In genomic region chr14:41090777-41091176, GRCm38 (mm10) we compare ENCODE assay signal across 9 mouse cellular contexts. TPM values are rescaled to one million over a fixed set of nuclear protein-coding genes. Genes with fewer than 3 reads are reported as not detected.
DNase-seq lines count a peak whose midpoint lies in the region; ATAC-seq and TF ChIP-seq lines count a peak whose summit lies in the region.
"Had no signal": no experiment of that assay in that cellular context is flagged by ENCODE, and none has a peak within 500 bp of the region (broad histone marks: within the 10 kb centered on the region; RNA-seq: fewer than 3 reads in every experiment).

No protein-coding gene starts in this region.

- intact Hi-C loops in left cerebral cortex, adult 2 months (cut with DNase I), result no loop called here

- H3K27ac ChIP-seq in left cerebral cortex, adult 2 months, result no peak overlapping the region
- no peak overlapping the region for H3K27ac ChIP-seq in liver, embryonic 11.5 days (ENCODE audit: low read depth, low read length)

- peak; percentile 15 to 57 for DNase-seq in adrenal gland, adult (ENCODE audit: inconsistent age in 2 of 2, low spot score in 1 of 2)
- DNase-seq in adrenal gland, adult 8-10 months, result no peak
- no peak for DNase-seq in left cerebral cortex, adult 2 months (ENCODE audit: extremely low spot score in 1 of 2, low spot score in 2 of 2)
- DNase-seq in left cerebral cortex, adult 11 months (ENCODE audit: low spot score), result no peak
- DNase-seq in c-Kit-negative CD71-positive TER-119-positive erythroid progenitor cells, embryonic 14.5 days (ENCODE audit: low read depth, low spot score), result peak; percentile 6
- no peak for DNase-seq in liver, embryonic 11.5 days (ENCODE audit: low spot score)
- no peak for DNase-seq in layer of hippocampus, postnatal 14 days (ENCODE audit: low spot score in 2 of 2)

- H3K9ac ChIP-seq in liver, embryonic 11.5 days (ENCODE audit: low read depth, low read length), result no peak overlapping the region

- H3K4me1 ChIP-seq in liver, embryonic 11.5 days (replicated peaks; ENCODE audit: control insufficient read depth, insufficient read depth, low read length), result no peaks in the 10 kb centered on the region

- no peaks in the 10 kb centered on the region for H3K36me3 ChIP-seq in liver, embryonic 11.5 days (ENCODE audit: control insufficient read depth, insufficient read depth, low read length)

- peak; percentile 51; the same call in 1 of the 2 replicates for ATAC-seq in liver, embryonic 11.5 days (replicated peaks; ENCODE audit: low FRiP score)
- ATAC-seq in monocyte, adult 5-6 weeks (replicated peaks; ENCODE audit: insufficient number of reproducible peaks, low FRiP score, low TSS enrichment, poor library complexity, severe bottlenecking), result no peak

- no peaks in the 10 kb centered on the region for H3K27me3 ChIP-seq in liver, embryonic 11.5 days (replicated peaks; ENCODE audit: control insufficient read depth, insufficient read depth, low read length)

- no peaks in the 10 kb centered on the region for H3K9me3 ChIP-seq in liver, embryonic 11.5 days (ENCODE audit: control insufficient read depth, low read length)

- H3K4me3 ChIP-seq in left cerebral cortex, adult 2 months, result no peak overlapping the region
- no peak overlapping the region for H3K4me3 ChIP-seq in liver, embryonic 11.5 days (ENCODE audit: low read depth, low read length)

- H3K4me2 ChIP-seq in liver, embryonic 11.5 days, result no peak overlapping the region

- WGBS in liver, embryonic 11.5 days, result 44% methylated on average over 8 of the region's 8 CpGs

- TF ChIP-seq CTCF in left cerebral cortex, adult 2 months (IDR thresholded peaks at IDR 0.05), result peak; percentile 62

RNA-seq across cellular contexts. Expression of gene Mat1a, which starts 14.1 kb away (rescaled TPM):
- 1 to 10 TPM in 1 of 4 experiments, under 1 TPM in 1, not detected in 2; 0.70 to 1.0 TPM for total RNA-seq in adrenal gland, adult 8-10 months (2022)
- not detected for total RNA-seq in left cerebral cortex, adult 2 months (2021)
- polyA plus RNA-seq in liver, embryonic 11.5 days (2014; fragmentation: Nextera tagmentation; extraction: Ambion mirVana), result 0.05 and 0.19 TPM in 2 replicates
- total RNA-seq in monocyte, adult 5-6 weeks (2017), result not detected in 3 replicates
- total RNA-seq in layer of hippocampus, postnatal 14 days (2021), result not detected
- polyA plus RNA-seq: C2C12 had no signal

RNA-seq across cellular contexts. Expression of gene Dydc1, which starts 18.1 kb away (rescaled TPM):
- under 1 TPM in 1 of 4 experiments, not detected in 3; 0.37 TPM for total RNA-seq in adrenal gland, adult 8-10 months (2022)
- not detected for total RNA-seq in left cerebral cortex, adult 2 months (2021)
- polyA plus RNA-seq in liver, embryonic 11.5 days (2014; fragmentation: Nextera tagmentation; extraction: Ambion mirVana), result not detected in 2 replicates
- total RNA-seq in monocyte, adult 5-6 weeks (2017), result not detected in 3 replicates
- total RNA-seq in layer of hippocampus, postnatal 14 days (2021), result not detected
- polyA plus RNA-seq: C2C12 had no signal

RNA-seq across cellular contexts. Expression of gene Dydc2, which starts 21.8 kb away (rescaled TPM):
- total RNA-seq in adrenal gland, adult 8-10 months (2022), result 1 to 10 TPM in 3 of 4 experiments, under 1 TPM in 1; 0.93 to 2.4 (median 1.6) TPM
- total RNA-seq in left cerebral cortex, adult 2 months (2021), result 1 to 10 TPM in 1 of 2 experiments, under 1 TPM in 1; 0.75 to 1.2 TPM
- polyA plus RNA-seq in liver, embryonic 11.5 days (2014; fragmentation: Nextera tagmentation; extraction: Ambion mirVana), result not detected in 2 replicates
- total RNA-seq in monocyte, adult 5-6 weeks (2017), result not detected in 3 replicates
- total RNA-seq in layer of hippocampus, postnatal 14 days (2021), result 1 to 10 TPM in 1 of 2 experiments, under 1 TPM in 1; 0.98 to 1.3 TPM

RNA-seq across cellular contexts. Expression of gene Sftpa1, which starts 40.8 kb away (rescaled TPM):
- 1 to 10 TPM in 1 of 4 experiments, under 1 TPM in 3; 0.18 to 1.0 (median 0.44) TPM for total RNA-seq in adrenal gland, adult 8-10 months (2022)
- not detected for total RNA-seq in left cerebral cortex, adult 2 months (2021)
- polyA plus RNA-seq in liver, embryonic 11.5 days (2014; fragmentation: Nextera tagmentation; extraction: Ambion mirVana), result not detected in 2 replicates
- total RNA-seq in monocyte, adult 5-6 weeks (2017), result not detected in 3 replicates
- not detected for total RNA-seq in layer of hippocampus, postnatal 14 days (2021)
- polyA plus RNA-seq: C2C12 had no signal

Comparison
In these comparisons a context has a peak if more than half of its experiments do, and no peak if none do; other contexts are left out.
1. DNase-seq: peak in adrenal gland, adult (2 of 2) and c-Kit-negative CD71-positive TER-119-positive erythroid progenitor cells, embryonic 14.5 days (single experiment); none in adrenal gland, adult 8-10 months (single experiment), left cerebral cortex, adult 2 months (0 of 2), left cerebral cortex, adult 11 months (single experiment), liver, embryonic 11.5 days (single experiment) and layer of hippocampus, postnatal 14 days (0 of 2).